Mouse (Mus musculus) spleen, adult 2 months (tissue): ENCODE results near the gene B9d2. TPM values are rescaled to one million over a fixed set of nuclear protein-coding genes. Genes with fewer than 3 reads are reported as not detected.

ENCODE experiments used
- DNase-seq, 2 experiments: peaks; one replicate each; pipeline versions ENCODE4 v3.0.0 to v3.0.0-alpha.2; 2012 to 2021; ENCODE audit warnings: low spot score in 2 of 2, low read depth in 1 of 2
- H3K27ac ChIP-seq: fragments of 200-500 bp; 2 replicates; pipeline ENCODE4 v1.5.1; 2012; ENCODE audit warnings: low read length, inconsistent platforms; ENCODE audit not compliant: insufficient read depth
- H3K27me3 ChIP-seq: fragments of 200-500 bp; 2 replicates; pipeline ENCODE4 v1.6.1; 2012; ENCODE audit warnings: mild to moderate bottlenecking, moderate library complexity, low read length, inconsistent platforms; ENCODE audit not compliant: control insufficient read depth, insufficient read depth
- H3K36me3 ChIP-seq: fragments of 200-500 bp; 2 replicates; pipeline ENCODE4 v1.6.1; 2012; ENCODE audit warnings: mild to moderate bottlenecking, low read length, inconsistent platforms; ENCODE audit not compliant: control insufficient read depth, insufficient read depth
- H3K4me1 ChIP-seq: fragments of 200-500 bp; 2 replicates; pipeline ENCODE4 v1.6.1; 2011; ENCODE audit warnings: inconsistent platforms; ENCODE audit not compliant: control insufficient read depth, insufficient read depth, insufficient read length
- H3K4me3 ChIP-seq: fragments of 200-500 bp; 2 replicates; pipeline ENCODE4 v1.5.1; 2011; ENCODE audit warnings: mild to moderate bottlenecking, inconsistent platforms; ENCODE audit not compliant: insufficient read depth, insufficient read length; ENCODE audit errors: extremely low read depth
- CTCF ChIP-seq: fragments of 200-500 bp; IDR thresholded peaks from 2 replicates; pipeline ENCODE4 v1.5.1; 2011; ENCODE audit warnings: mild to moderate bottlenecking, inconsistent platforms; ENCODE audit not compliant: insufficient read depth, insufficient read length, insufficient replicate concordance; ENCODE audit errors: extremely low read depth
- POLR2A ChIP-seq: fragments of 200-500 bp; IDR thresholded peaks from 2 replicates; pipeline ENCODE4 v1.6.1; 2011; ENCODE audit warnings: low read depth, low read length, inconsistent platforms
- WGBS: fragments of 180-500 bp; shearing (Covaris S2); methylation state at CpG from one replicate; pipeline ENCODE4 v1.1.7; 2018; 5-methylcytosine and 5-hydroxymethylcytosine counted together
- polyA plus RNA-seq: library from polyadenylated mRNA; depleted of rRNA; stranded (reverse); fragments of >200 nt; gene quantifications from 2 replicates; pipeline ENCODE4 v1.2.3, GENCODE M21; 2012; rRNA removed

B9d2 gene
- polyA plus RNA-seq, 1 experiment: 72.0 TPM

DNA sequence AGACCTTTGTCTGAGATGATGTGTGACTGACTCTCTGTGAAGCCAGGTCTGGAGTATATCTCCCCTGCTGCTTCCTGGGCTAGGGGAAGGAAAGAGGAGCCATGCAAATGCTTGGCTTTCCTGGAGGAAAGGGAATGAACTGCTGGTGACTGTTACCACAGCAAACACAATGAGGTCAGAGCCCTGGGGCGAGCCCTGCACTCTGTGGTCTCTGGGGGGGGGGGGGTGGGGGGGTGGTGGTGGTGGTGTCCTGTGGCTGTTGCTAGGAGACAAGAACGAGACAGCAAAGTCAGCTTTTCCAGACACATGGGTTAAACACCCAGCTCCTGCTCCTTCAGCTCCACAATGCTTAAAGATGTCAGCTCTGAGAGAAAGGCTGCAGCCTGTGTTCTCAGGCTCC is 48.8 kb downstream of the B9d2 start:
- H3K27ac ChIP-seq: no peak overlapping the region
- TF ChIP-seq CTCF (no peak), POLR2A (no peak)
- WGBS: 49% methylated on average over 2 of the region's 2 CpGs
- no peaks in the 10 kb centered on the region for H3K27me3 ChIP-seq
- no peak for DNase-seq
- H3K4me1 ChIP-seq: no peaks in the 10 kb centered on the region
- H3K4me3 ChIP-seq: no peak overlapping the region
- H3K36me3 ChIP-seq: peaks cover 77% of the 10 kb centered on the region

DNA sequence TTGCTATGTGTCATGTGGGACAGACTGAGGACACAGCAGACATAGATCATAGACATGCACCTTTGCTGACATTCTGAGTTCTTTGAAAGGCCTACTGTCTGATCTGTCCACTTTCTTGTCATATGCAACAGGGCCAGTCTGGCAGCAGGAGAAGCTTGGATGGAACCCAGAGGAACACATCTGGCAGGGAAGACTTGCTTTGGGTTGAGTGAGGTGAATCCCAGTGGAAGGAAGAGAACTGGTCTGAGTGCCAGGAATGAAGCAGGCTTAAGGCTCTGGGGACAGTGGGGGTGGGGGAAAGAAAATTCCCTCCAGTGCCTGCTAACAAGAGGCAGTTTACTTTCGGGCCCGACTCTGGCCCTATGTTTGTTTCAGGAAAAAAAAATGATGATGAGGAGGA is 49.3 kb downstream of the B9d2 start:
- Histone ChIP-seq H3K4me1 (no peaks in the 10 kb centered on the region), H3K27ac (no peak overlapping the region), H3K27me3 (no peaks in the 10 kb centered on the region), H3K4me3 (no peak overlapping the region), H3K36me3 (peaks cover 76% of the 10 kb centered on the region)
- 81% methylated on average over 2 of the region's 2 CpGs for WGBS
- TF ChIP-seq CTCF: no peak
- TF ChIP-seq POLR2A: no peak
- DNase-seq: no peak

DNA sequence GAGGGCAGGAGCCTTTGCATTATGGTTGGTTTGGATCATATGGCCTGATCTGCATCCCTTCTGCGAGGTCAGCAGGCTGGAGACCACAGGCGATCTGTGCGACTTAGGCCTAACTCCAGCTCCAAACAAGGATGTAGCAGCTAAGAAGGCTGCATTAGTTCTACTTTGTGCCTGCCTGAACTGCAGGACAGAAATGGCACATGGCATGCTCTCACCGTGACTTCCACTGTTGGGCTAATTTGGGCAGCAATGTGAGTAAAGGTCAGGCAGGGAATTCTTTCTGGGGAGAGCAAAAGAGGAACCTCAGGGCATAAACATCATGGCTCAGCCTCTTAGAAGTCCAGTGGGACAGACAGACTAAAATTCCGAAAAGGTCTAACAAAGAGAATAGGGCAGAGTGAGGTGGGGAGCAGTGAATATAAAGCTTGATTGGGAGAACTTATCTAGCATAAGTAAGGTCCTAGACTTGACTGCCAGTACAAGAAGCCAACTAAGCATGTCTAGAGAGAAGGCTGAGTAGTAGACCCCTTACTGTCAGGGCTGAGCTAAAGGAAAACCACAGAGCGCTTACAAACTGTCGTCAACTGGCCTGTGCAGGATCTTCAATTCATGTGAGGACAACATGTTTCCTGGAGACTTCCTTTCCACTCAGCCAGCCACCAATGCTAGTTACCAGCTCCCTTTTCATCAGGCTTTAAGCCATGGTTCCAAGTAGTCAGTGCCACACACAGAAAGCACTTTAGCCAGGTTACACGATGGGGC is 50.9 kb downstream of the B9d2 start:
- Histone ChIP-seq H3K4me1 (no peaks in the 10 kb centered on the region), H3K27me3 (no peaks in the 10 kb centered on the region), H3K36me3 (peaks cover 69% of the 10 kb centered on the region), H3K27ac (no peak overlapping the region), H3K4me3 (no peak overlapping the region)
- DNase-seq: no peak
- 54% methylated on average over 8 of the region's 8 CpGs for WGBS
- TF ChIP-seq POLR2A: no peak
- no peak for TF ChIP-seq CTCF

DNA sequence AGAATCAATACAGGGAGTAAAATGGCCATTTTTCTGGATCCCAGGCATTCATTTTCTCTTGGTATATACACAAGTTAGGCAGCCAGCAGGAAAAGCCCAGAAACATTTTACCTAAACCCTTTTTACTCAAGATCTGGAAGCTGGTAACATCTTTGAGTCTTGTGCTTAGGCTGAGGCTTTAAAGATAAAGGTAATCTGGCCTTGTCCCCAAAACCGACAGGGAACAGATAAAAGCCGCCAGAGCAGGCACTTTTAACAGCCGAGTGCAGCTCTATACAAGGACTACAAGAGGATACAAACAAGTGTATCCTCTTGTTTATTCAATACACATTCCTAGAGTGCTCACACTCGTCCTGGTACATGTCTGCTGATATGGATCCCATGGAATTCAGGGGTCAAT is 54.4 kb downstream of the B9d2 start:
- no peak for TF ChIP-seq CTCF
- TF ChIP-seq POLR2A: no peak
- Histone ChIP-seq H3K4me3 (no peak overlapping the region), H3K27ac (no peak overlapping the region), H3K4me1 (no peaks in the 10 kb centered on the region), H3K36me3 (peaks cover 62% of the 10 kb centered on the region), H3K27me3 (no peaks in the 10 kb centered on the region)
- WGBS: 78% methylated on average over 4 of the region's 4 CpGs
- DNase-seq: no peak

Other genes with a start within 250 kb of the B9d2 start
- 16.0 and 16.3 TPM in 2 replicates for gene Ceacam1, start 203.2 kb upstream of the B9d2 start, polyA plus RNA-seq
- gene Ceacam2, start 140.9 kb upstream of the B9d2 start, polyA plus RNA-seq: 0.45 and 0.67 TPM in 2 replicates
- gene Erich4, start 64.9 kb upstream of the B9d2 start, polyA plus RNA-seq: not detected in 2 replicates
- gene Dmac2, start 61.4 kb upstream of the B9d2 start, polyA plus RNA-seq: 74.7 and 91.3 TPM in 2 replicates
- 54.8 and 71.5 TPM in 2 replicates for gene B3gnt8, start 54.1 kb upstream of the B9d2 start, polyA plus RNA-seq
- 81.4 and 108 TPM in 2 replicates for gene Bckdha, start 21.8 kb upstream of the B9d2 start, polyA plus RNA-seq
- gene Exosc5, start 21.6 kb upstream of the B9d2 start, polyA plus RNA-seq: 79.5 and 111 TPM in 2 replicates
- 0.35 and 0.61 TPM in 2 replicates for gene Tmem91, start 5.6 kb upstream of the B9d2 start, polyA plus RNA-seq
- gene Tgfb1, start 6.2 kb downstream of the B9d2 start, polyA plus RNA-seq: 152 and 179 TPM in 2 replicates
- gene Ccdc97, start 38.3 kb downstream of the B9d2 start, polyA plus RNA-seq: 81.5 and 93.6 TPM in 2 replicates
- 49.6 and 59.2 TPM in 2 replicates for gene Hnrnpul1, start 74.0 kb downstream of the B9d2 start, polyA plus RNA-seq
- 106 and 129 TPM in 2 replicates for gene Axl, start 107.9 kb downstream of the B9d2 start, polyA plus RNA-seq
- 2.9 and 3.5 TPM in 2 replicates for gene Cyp2s1, start 136.1 kb downstream of the B9d2 start, polyA plus RNA-seq
- gene Cyp2b10, start 216.8 kb downstream of the B9d2 start, polyA plus RNA-seq: 0.06 and 0.08 TPM in 2 replicates